Mouse (Mus musculus): ENCODE data around the gene Cdkn2aipnl.

The Cdkn2aipnl gene

GRCm38 (mm10) chr11:51946144-51946543, 21.3 kb upstream of the Cdkn2aipnl start:
- DNase-seq (ENCODE audit: low spot score in 2 of 2), result no peak

- peak in 1 of 2 experiments; percentile 33 for DNase-seq (ENCODE audit: low spot score in 2 of 2)
These were observed 18.2 kb upstream of the Cdkn2aipnl start for GRCm38 (mm10) chr11:51949155-51949840.

- peak; percentile 77 to 80 for DNase-seq (ENCODE audit: low spot score in 2 of 2)
These were observed 17.5 kb upstream of the Cdkn2aipnl start for GRCm38 (mm10) chr11:51949919-51950318.

GRCm38 (mm10) chr11:51951861-51952420, 15.5 kb upstream of the Cdkn2aipnl start:
- no peak for DNase-seq (ENCODE audit: low spot score in 2 of 2)

- DNase-seq (ENCODE audit: low spot score in 2 of 2), result no peak
These were observed 11.3 kb upstream of the Cdkn2aipnl start for GRCm38 (mm10) chr11:51956112-51956511.

- no peak for DNase-seq (ENCODE audit: low spot score in 2 of 2)
These were observed 9.7 kb upstream of the Cdkn2aipnl start for GRCm38 (mm10) chr11:51957760-51958159.

- no peak for DNase-seq (ENCODE audit: low spot score in 2 of 2)
These were observed 8.0 kb upstream of the Cdkn2aipnl start for GRCm38 (mm10) chr11:51959511-51959910.

GRCm38 (mm10) chr11:51960061-51960460, 7.4 kb upstream of the Cdkn2aipnl start:
- no peak for DNase-seq (ENCODE audit: low spot score in 2 of 2)

GRCm38 (mm10) chr11:51960967-51961471, 6.4 kb upstream of the Cdkn2aipnl start:
- DNase-seq (ENCODE audit: low spot score in 2 of 2), result peak in 1 of 2 experiments; percentile 41

- DNase-seq (ENCODE audit: low spot score in 2 of 2), result peak; percentile 51 to 66
These were observed 5.7 kb upstream of the Cdkn2aipnl start for GRCm38 (mm10) chr11:51961761-51962160.

- DNase-seq (ENCODE audit: low spot score in 2 of 2), result no peak
These were observed 5.2 kb upstream of the Cdkn2aipnl start for GRCm38 (mm10) chr11:51962277-51962676.

GRCm38 (mm10) chr11:51966651-51967050, 810 bp upstream of the Cdkn2aipnl start:
- no peak for DNase-seq (ENCODE audit: low spot score in 2 of 2)

GRCm38 (mm10) chr11:51968896-51969295, 1.4 kb downstream of the Cdkn2aipnl start:
- no peak for DNase-seq (ENCODE audit: low spot score in 2 of 2)

GRCm38 (mm10) chr11:51969511-51969910, 2.0 kb downstream of the Cdkn2aipnl start:
- DNase-seq (ENCODE audit: low spot score in 2 of 2), result no peak

- no peak for DNase-seq (ENCODE audit: low spot score in 2 of 2)
These were observed 4.2 kb downstream of the Cdkn2aipnl start for GRCm38 (mm10) chr11:51971644-51972043.

GRCm38 (mm10) chr11:51999611-52000289, 32.3 kb downstream of the Cdkn2aipnl start:
- no peak for DNase-seq (ENCODE audit: low spot score in 2 of 2)

GRCm38 (mm10) chr11:52000290-52000962, 33.0 kb downstream of the Cdkn2aipnl start, which contains the start of gene Ube2b:
Gene Ube2b, minus strand, starts transcription at chr11:52000762.
- DNase-seq (ENCODE audit: low spot score in 2 of 2), result peak; percentile 93 to 95

- DNase-seq (ENCODE audit: low spot score in 2 of 2), result no peak
These were observed 33.9 kb downstream of the Cdkn2aipnl start for GRCm38 (mm10) chr11:52001341-52001740.

GRCm38 (mm10) chr11:52001861-52002260, 34.4 kb downstream of the Cdkn2aipnl start:
- DNase-seq (ENCODE audit: low spot score in 2 of 2), result no peak

GRCm38 (mm10) chr11:52002842-52003504, 35.5 kb downstream of the Cdkn2aipnl start:
- DNase-seq (ENCODE audit: low spot score in 2 of 2), result no peak

GRCm38 (mm10) chr11:52003505-52003771, 36.0 kb downstream of the Cdkn2aipnl start:
- DNase-seq (ENCODE audit: low spot score in 2 of 2), result no peak
